Comparison of ENCODE assay signal across 23 mouse cellular contexts in the genomic region with DNA sequence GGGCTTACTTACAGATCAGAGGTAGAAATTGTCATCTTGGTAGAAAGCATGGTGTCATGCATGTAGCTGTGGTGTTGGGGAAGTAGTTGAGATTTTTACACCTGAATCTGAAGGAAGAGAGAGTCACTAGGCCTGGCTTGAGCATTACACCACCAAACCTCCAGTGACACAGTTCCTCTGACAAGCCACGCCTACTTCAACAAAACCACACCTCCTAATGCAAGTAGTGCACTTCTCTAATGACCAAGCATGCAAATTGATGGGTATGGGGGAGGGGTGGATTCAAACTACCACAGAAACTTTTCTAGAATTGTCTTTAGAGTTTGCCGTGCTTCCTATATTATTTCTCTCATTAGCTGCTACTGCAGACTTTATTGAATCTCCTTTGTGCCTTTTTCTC.
DNase-seq lines count a peak whose midpoint lies in the region; ATAC-seq and TF ChIP-seq lines count a peak whose summit lies in the region.
"Had no signal": no experiment of that assay in that cellular context is flagged by ENCODE, and none has a peak within 500 bp of the region (broad histone marks: within the 10 kb centered on the region; RNA-seq: fewer than 3 reads in every experiment).

No protein-coding gene starts in this region.

- H3K9me3 ChIP-seq in forebrain, embryonic 12.5 days = no peaks in the 10 kb centered on the region
- no peaks in the 10 kb centered on the region for H3K9me3 ChIP-seq in forebrain, embryonic 13.5 days (replicated peaks)
- H3K9me3 ChIP-seq in CH12.LX (replicated peaks; ENCODE audit: low read length) = no peaks in the 10 kb centered on the region
- H3K9me3 ChIP-seq: embryonic facial prominence, embryonic 12.5 days; forebrain, embryonic 15.5 days had no signal

- H3K4me1 ChIP-seq in forebrain, embryonic 12.5 days = no peaks in the 10 kb centered on the region
- no peaks in the 10 kb centered on the region for H3K4me1 ChIP-seq in forebrain, embryonic 13.5 days
- H3K4me1 ChIP-seq in CH12.LX (ENCODE audit: control insufficient read depth in 1 of 2, insufficient read depth in 2 of 2) = peaks cover 0 to 7% of the 10 kb centered on the region in 2 experiments; a peak in 2 of 4 replicates
- H3K4me1 ChIP-seq: embryonic facial prominence, embryonic 10.5 days; embryonic facial prominence, embryonic 12.5 days; forebrain, embryonic 15.5 days had no signal

- no peak overlapping the region for H3K9ac ChIP-seq in forebrain, embryonic 12.5 days
- no peak overlapping the region for H3K9ac ChIP-seq in forebrain, embryonic 13.5 days
- H3K9ac ChIP-seq in CH12.LX (ENCODE audit: insufficient read depth, low read depth) = no peak overlapping the region
- H3K9ac ChIP-seq: embryonic facial prominence, embryonic 12.5 days; forebrain, embryonic 15.5 days; forebrain, postnatal 0 days had no signal

- 53% methylated on average over 2 of the region's 2 CpGs for WGBS in forebrain, embryonic 12.5 days
- WGBS in forebrain, embryonic 13.5 days = 37% methylated on average over 2 of the region's 2 CpGs

- TF ChIP-seq CTCF in CH12.LX (conservative IDR thresholded peaks at IDR 0.05 in 1 of 2, IDR thresholded peaks at IDR 0.05 in 1 of 2; ENCODE audit: low read depth in 2 of 2, low read length in 2 of 2) = no peak
- no peak for TF ChIP-seq CTCF in brain, embryonic 14.5 days (IDR thresholded peaks at IDR 0.05; ENCODE audit: borderline replicate concordance, extremely low read depth, insufficient read depth, insufficient read length)
- TF ChIP-seq CTCF in left cerebral cortex, adult 2 months (IDR thresholded peaks at IDR 0.05) = no peak

- peak; percentile 53 for DNase-seq in CH12.LX (ENCODE audit: extremely low read depth)
- DNase-seq in R1 (ENCODE audit: low read depth, low spot score) = peak; percentile 14
- peak; percentile 39 for DNase-seq in brain, embryonic 14.5 days (ENCODE audit: low read depth)
- DNase-seq in lung, adult 18-20 months = no peak
- DNase-seq in left cerebral cortex, adult 2 months (ENCODE audit: extremely low spot score in 1 of 2, low spot score in 2 of 2) = no peak
- DNase-seq: adrenal gland, adult 2 months; adrenal gland, postnatal 10 days; adrenal gland, postnatal 25 days; cerebellum, adult 11-12 months; cerebellum, adult 2 months; cerebellum, adult 9-10 months; cerebellum, postnatal 10 days; cerebellum, postnatal 25 days; forebrain, postnatal 0 days had no signal

- H3K27ac ChIP-seq in forebrain, embryonic 12.5 days = no peak overlapping the region
- no peak overlapping the region for H3K27ac ChIP-seq in forebrain, embryonic 13.5 days
- H3K27ac ChIP-seq in CH12.LX (ENCODE audit: insufficient read depth, low read depth) = no peak overlapping the region
- H3K27ac ChIP-seq in left cerebral cortex, adult 2 months = no peak overlapping the region
- H3K27ac ChIP-seq: embryonic facial prominence, embryonic 10.5 days; embryonic facial prominence, embryonic 12.5 days; forebrain, embryonic 15.5 days had no signal

- in situ Hi-C loops in CH12.LX (cut with MboI; ENCODE audit: low pct_ligation_motif_present, low pct_unique_long_range_greater_than_20kb, low sequenced_read_pairs) = no loop called here

- no peaks in the 10 kb centered on the region for H3K79me2 ChIP-seq in CH12.LX (replicated peaks; ENCODE audit: control insufficient read depth, extremely low read depth, insufficient read depth, poor library complexity, severe bottlenecking)

- ATAC-seq in forebrain, embryonic 12.5 days (ENCODE audit: low FRiP score) = peak; percentile 49; the same call in 1 of the 2 replicates
- no peak for ATAC-seq in forebrain, embryonic 13.5 days
- no peak for ATAC-seq in megakaryocyte-erythroid progenitor cell, adult 5-6 weeks (replicated peaks; ENCODE audit: low FRiP score, low TSS enrichment, poor library complexity, severe bottlenecking)
- ATAC-seq: activated CD4-positive, CD25-positive, alpha-beta regulatory T cell, adult 4 months; forebrain, embryonic 15.5 days; forebrain, postnatal 0 days; Patski had no signal

- H3K27me3 ChIP-seq in forebrain, embryonic 12.5 days = no peaks in the 10 kb centered on the region
- no peaks in the 10 kb centered on the region for H3K27me3 ChIP-seq in forebrain, embryonic 13.5 days
- H3K27me3 ChIP-seq in CH12.LX (replicated peaks) = no peaks in the 10 kb centered on the region
- H3K27me3 ChIP-seq: embryonic facial prominence, embryonic 12.5 days; forebrain, embryonic 15.5 days; Patski had no signal

- no peak for TF ChIP-seq RAD21 in CH12.LX (IDR thresholded peaks at IDR 0.05; ENCODE audit: low read depth, low read length)

- no peak overlapping the region for H3K4me2 ChIP-seq in forebrain, embryonic 12.5 days
- H3K4me2 ChIP-seq in forebrain, embryonic 13.5 days = no peak overlapping the region
- no peak overlapping the region for H3K4me2 ChIP-seq in CH12.LX (ENCODE audit: insufficient read depth, low read depth, poor library complexity, severe bottlenecking)
- H3K4me2 ChIP-seq: embryonic facial prominence, embryonic 12.5 days; forebrain, embryonic 15.5 days had no signal

- H3K4me3 ChIP-seq in forebrain, embryonic 12.5 days (replicated peaks) = no peak overlapping the region
- no peak overlapping the region for H3K4me3 ChIP-seq in forebrain, embryonic 13.5 days
- H3K4me3 ChIP-seq in CH12.LX (replicated peaks in 1 of 3; ENCODE audit: low read depth in 2 of 3, low read length in 2 of 3, poor library complexity in 1 of 3) = no peak overlapping the region
- H3K4me3 ChIP-seq in left cerebral cortex, adult 2 months = no peak overlapping the region
- H3K4me3 ChIP-seq: embryonic facial prominence, embryonic 10.5 days; embryonic facial prominence, embryonic 12.5 days; forebrain, embryonic 15.5 days had no signal

- no peak for TF ChIP-seq POLR2A in CH12.LX (IDR thresholded peaks at IDR 0.05; ENCODE audit: low read depth, low read length)
- TF ChIP-seq POLR2A in brain, embryonic 14.5 days (IDR thresholded peaks at IDR 0.05; ENCODE audit: borderline replicate concordance, extremely low read depth, insufficient read depth, insufficient read length, poor library complexity, severe bottlenecking) = no peak

- no peaks in the 10 kb centered on the region for H3K36me3 ChIP-seq in forebrain, embryonic 12.5 days (replicated peaks)
- no peaks in the 10 kb centered on the region for H3K36me3 ChIP-seq in forebrain, embryonic 13.5 days (ENCODE audit: poor library complexity, severe bottlenecking)
- no peaks in the 10 kb centered on the region for H3K36me3 ChIP-seq in CH12.LX (replicated peaks in 1 of 2; ENCODE audit: control insufficient read depth in 1 of 2, insufficient read depth in 1 of 2, low read length in 1 of 2)
- H3K36me3 ChIP-seq: embryonic facial prominence, embryonic 10.5 days; embryonic facial prominence, embryonic 12.5 days; forebrain, embryonic 15.5 days; G1E had no signal

- intact Hi-C loops in left cerebral cortex, adult 2 months (cut with DNase I) = no loop called here

- dilution Hi-C loops in CH12.LX (cut with MboI; ENCODE audit: extremely low pct_ligation_motif_present, extremely low pct_unique_long_range_greater_than_20kb, low sequenced_read_pairs) = no loop called here

- TF ChIP-seq EP300 in CH12.LX (IDR thresholded peaks at IDR 0.05; ENCODE audit: low read length) = no peak

TF ChIP-seq in CH12.LX, 34 proteins besides CTCF, POLR2A, EP300 and RAD21:
- TF ChIP-seq MYC (IDR thresholded peaks at IDR 0.05; ENCODE audit: low read depth, low read length) = no peak
- TF ChIP-seq UBTF (IDR thresholded peaks at IDR 0.05; ENCODE audit: low read depth, low read length) = no peak
- no peak for TF ChIP-seq PAX5 (IDR thresholded peaks at IDR 0.05; ENCODE audit: low read length)
- no peak for TF ChIP-seq NELFE (IDR thresholded peaks at IDR 0.05; ENCODE audit: low read depth, low read length)
- no peak for TF ChIP-seq ZKSCAN1 (IDR thresholded peaks at IDR 0.05; ENCODE audit: borderline replicate concordance, low read depth, low read length)
- no peak for TF ChIP-seq BHLHE40 (IDR thresholded peaks at IDR 0.05; ENCODE audit: low read depth, low read length)
- TF ChIP-seq IRF4 (IDR thresholded peaks at IDR 0.05; ENCODE audit: low read depth, low read length) = no peak
- no peak for TF ChIP-seq E2F4 (IDR thresholded peaks at IDR 0.05; ENCODE audit: insufficient replicate concordance, low read depth, low read length)
- TF ChIP-seq MEF2A (IDR thresholded peaks at IDR 0.05; ENCODE audit: borderline replicate concordance, low read depth, low read length) = no peak
- no peak for TF ChIP-seq RCOR1 (conservative IDR thresholded peaks at IDR 0.05; ENCODE audit: low read depth, low read length)
- TF ChIP-seq MAFK (IDR thresholded peaks at IDR 0.05; ENCODE audit: insufficient replicate concordance, low read length) = no peak
- no peak for TF ChIP-seq POLR2AphosphoS2 (IDR thresholded peaks at IDR 0.05; ENCODE audit: low read depth, low read length)
- TF ChIP-seq CHD2 (IDR thresholded peaks at IDR 0.05; ENCODE audit: low read length) = no peak

Comparison
In these comparisons a context has a peak if more than half of its experiments do, and no peak if none do; other contexts are left out.
1. DNase-seq: peak in CH12.LX (single experiment), R1 (single experiment) and brain, embryonic 14.5 days (single experiment); none in lung, adult 18-20 months (0 of 2) and left cerebral cortex, adult 2 months (0 of 2).